Mouse (Mus musculus): ENCODE results near the gene Rnd1.

The Rnd1 gene

DNA sequence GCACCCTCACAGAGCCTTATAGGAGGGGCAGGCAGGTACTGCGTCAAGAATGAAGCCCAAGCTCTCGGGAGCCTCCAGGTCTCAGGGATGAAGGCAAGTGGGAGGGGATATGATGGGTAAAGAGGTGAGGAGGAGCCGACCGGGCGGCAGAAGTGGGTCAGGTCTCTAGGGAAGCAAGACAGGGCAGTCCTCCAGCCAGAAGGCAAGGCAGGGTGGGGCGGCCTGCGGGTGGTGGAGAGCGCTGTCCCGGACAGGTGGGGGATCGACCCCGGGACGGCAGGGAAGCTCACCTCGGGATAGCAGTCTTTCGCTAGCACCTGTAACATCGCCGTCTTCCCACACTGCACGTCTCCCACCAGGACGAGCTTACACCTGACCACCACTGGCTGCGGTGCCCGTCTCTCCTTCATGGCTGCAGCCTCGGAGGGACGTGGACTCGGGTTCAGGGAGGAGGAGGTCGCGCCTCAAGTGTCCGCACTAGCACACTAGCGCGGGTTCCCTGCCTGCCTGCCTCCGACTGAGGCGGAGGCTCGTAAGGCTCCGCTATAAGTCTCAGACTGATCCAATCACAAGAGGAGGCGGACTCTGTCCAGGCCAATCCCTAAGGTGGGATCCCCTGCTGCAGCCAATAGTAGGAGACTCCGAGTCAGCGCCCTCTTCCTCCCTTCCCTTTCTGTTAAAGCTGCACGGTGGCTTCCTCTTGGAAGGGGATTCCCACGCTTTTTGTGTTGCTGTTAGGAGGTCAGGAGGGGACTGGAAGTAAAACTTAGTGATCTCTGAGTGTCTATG lies at the start of gene Rnd1:
TSS of gene Rnd1 (minus strand) at position 522 of the 789 bp plus-strand sequence.
- peak; percentile 51 to 54 for DNase-seq

DNA sequence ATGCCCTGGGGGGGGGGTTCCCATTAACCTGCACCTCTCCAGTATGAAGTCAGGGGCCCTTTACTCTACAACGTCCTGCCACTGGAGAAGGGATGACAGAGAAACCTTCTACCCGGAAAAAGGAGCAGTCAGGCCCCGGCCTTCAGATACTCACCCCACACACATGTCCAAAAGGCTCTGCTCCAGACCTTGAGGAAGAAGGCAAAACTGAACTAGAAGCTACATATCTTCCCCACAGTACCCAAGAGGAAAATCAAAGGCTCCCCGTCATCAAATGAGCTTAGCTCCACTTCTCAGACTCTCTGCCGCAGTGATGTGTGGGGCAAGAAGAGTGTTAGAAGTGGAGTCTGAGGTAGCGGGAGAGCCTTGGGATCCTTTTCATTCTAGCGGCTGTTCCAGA lies 49.5 kb upstream of the Rnd1 start:
- no peak for DNase-seq

DNA sequence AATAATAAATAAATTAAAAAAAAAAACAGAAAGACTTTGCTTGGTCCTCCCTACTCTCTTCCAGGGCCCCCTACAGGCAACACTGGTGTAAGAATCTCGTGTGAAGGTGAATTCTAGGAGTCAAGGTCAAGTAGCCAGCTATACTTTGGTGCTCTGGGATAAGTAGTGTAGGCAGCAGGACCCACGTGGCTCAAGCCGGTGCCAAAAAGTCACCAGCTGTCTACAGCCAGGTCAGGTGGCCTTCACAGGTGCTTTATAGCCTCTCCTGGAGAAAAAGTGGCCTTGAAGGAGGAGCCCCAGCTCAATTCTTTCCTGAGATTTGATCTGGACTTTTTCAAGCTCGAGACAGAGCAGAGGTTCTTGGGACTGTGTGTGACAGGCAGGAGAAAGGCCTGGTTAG lies 48.8 kb upstream of the Rnd1 start:
- no peak for DNase-seq

DNA sequence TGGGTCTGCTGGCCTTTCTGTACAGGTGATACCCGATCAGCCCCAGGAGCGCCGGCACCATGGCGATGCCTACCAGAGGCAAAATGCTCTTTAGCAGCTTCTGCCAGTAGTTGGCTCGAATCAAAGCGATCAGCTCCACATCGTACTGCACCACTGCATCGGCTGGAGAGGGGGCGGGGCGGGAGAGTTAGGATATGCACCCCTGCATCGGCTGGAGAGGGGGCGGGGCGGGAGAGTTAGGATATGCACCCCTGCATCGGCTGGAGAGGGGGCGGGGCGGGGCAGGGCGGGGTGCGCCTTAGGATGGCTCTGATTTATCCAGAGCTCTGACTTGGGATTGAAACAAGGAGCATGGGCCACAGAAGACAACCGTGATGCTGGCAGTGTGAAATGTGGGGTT lies 47.2 kb upstream of the Rnd1 start:
- no peak for DNase-seq

DNA sequence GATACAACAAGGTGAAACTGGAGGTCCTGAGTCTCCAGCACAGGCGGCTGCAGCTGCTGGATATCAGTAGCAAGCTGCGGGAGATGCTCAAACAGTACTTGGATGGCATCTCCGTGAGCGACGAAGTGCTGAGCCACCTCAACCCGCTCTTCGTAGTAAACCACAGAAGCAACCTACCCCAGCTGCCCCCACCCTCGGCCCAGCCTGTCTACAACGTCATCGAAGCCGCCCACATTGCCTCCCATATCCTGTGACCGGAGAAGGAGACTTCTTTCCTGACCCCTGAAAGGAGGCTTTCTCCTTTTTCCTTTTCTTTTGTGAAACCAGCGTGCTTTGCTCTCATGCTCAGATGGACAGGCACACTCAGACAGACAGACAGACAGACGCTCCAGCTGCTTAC lies 45.6 kb upstream of the Rnd1 start:
- peak in 1 of 2 experiments; percentile 17 for DNase-seq

DNA sequence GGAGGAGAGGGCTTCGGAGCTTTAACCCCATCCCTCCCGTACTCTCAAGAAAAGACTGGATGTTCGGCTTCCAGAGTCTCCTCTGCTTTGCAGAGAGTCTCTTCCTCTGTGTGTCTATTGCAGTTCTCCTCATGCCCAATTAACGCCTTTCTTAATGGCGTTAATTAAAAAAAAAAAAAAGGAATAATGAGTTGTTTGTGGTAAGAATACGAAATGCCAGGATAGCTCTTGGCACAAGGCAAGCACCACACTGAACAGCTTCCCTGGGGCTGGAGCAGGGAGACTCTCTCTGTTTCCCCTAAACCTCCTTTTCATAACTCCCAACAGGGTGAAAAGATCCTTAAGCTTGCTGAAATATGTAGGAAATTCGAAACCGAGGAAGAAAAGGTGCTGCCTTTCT lies 44.9 kb upstream of the Rnd1 start:
- no peak for DNase-seq

DNA sequence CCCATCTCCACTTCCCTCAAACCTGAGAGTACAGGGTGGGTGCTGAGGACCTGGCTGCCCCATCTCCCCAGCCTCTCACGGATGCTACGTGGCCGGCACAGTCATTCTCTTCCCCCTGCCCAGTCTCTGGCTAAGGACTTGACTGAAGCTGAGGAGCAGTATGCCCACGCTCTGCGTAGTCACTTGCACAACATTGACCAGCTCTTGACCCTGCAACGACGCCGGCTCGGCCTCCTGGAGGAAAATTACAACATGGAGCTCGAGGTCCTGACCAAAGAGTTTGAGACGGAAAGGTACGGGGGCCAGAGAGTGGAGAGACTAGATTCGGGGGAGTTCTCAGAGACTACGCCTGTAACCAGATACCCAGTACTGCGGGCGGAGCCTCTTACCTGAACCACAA lies 40.0 kb upstream of the Rnd1 start:
- DNase-seq = no peak

DNA sequence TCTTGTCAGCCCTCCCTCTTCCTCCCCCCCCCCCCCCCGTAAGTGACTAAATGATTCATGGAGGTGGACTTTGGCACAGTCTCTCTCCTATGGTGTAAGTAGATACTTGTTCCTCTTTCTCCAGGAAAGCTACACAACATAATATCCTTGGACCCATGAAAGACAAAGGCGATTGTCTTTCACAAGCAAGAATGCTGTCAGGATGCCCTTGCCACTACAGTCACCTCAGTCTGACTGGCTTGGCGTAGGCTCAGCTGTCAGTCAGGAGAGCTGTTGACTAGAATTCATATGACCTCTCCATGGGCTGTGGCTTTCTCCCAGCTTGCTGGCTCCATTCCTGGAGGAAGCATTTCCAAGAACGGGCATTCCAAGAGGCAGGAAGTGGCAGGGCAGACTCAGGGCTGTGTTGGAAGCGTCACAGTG lies 37.0 kb upstream of the Rnd1 start:
- no peak for DNase-seq

DNA sequence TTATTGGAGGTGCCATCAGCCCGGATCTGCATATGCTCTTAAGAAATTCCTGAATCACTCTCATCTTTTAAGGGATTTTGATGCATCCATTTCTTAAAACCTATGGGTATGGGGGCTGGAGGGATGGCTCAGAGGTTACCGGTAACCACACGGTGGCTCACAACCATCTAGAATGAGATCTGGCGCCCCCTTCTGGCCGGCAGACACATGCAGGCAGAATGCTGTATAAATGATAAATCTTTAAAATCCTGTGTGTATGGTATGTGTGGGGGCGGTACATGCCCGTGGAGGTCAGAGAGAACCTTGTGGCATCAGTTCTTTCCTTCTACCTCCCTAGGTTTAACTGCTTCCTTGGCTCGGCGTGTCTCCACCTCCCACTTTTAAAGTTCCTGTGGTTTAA lies 33.2 kb upstream of the Rnd1 start:
- DNase-seq = peak; percentile 89 to 91

DNA sequence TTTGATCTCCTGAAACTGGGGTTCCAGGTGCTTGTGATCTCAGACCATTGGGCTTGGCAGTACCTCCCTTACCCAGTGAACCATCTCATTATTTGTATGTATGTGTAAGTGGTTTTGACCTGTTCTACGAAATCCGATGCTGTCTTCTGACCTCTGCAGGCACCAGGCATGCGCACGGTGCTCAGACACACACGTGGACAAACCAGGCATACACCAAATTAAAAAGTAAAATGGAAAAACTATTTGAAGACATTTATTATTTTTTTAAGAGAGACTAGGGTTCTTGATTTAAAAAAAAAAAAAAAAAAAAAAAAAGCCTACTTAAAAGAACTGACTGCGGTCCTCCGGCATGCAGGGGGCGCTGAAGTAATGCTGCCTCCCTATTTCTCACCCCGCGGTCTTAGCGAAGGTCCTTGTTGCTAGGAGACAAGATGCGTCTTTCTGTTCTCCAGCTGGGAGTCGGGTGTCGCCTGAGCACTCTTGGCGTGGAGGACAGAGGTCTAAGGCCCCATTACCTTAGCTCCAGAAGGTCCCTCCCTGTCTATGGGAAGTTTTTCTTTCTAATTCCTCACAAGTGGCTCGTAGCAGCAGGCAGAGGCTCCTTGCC lies 30.6 kb upstream of the Rnd1 start, which contains the start of gene Ccdc65:
TSS of gene Ccdc65 (plus strand) at position 442 of the 607 bp plus-strand sequence.
- peak; percentile 90 to 91 for DNase-seq

DNA sequence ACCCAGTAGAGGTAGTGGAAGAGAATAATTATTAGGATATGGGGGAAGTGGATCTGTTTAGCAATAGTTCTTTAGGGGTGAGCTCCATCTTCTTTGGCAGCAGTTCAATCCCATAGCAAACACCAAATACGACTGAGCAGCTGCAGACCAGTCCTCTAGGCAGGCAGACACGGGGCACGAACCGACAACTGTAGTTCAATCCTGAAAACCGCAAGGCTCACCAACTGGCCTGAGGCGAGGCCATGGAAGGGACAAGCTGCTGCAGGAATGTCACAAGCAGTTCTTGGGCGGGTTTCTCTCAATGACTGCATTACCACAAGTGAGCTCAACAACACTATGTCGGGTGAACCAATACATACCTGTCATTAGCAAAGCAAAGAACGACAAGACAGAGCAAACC lies 27.1 kb upstream of the Rnd1 start:
- no peak for DNase-seq

DNA sequence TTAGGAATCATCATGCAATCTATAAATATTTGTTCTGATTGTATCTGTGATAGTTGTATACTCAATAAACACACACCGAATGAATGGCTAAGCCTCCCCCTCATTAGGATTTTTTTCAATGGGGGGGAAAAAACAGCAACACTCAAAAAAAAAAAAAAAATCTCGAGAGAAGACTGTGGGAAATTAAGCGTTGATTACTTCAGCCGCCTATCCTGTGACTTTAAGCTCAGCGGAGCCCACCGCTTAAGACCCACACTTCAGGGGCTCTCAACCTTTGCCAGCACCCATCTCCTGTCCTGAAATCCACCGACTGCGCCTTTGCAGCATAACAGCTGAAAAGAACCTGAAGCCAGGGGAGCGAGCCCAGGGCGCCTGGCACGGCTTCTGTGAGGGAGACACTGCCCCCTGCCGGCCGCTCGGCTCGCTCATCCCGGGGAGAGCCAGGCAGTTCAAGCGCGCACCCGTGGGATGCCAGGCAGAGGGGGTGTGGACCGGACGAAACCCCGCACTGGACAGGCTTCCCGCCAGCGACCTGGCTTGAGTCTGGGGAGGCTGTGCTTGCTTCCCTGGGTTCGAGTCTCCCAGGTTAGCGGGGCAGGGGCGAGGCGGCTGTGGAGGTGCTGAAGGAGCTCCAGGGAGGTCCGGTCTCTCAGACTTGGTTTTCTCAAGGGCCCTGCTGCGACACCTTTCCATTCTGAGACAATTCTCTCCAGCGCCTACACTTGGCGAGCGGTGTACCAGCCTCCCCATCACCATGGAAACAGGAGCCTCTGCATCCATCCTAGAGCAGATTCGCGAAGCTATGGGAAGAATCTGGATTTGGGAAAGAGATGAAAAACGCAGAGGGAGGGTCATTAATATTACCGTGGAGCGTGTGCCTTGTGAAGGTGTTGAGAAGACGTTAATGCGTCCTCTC lies 22.2 kb upstream of the Rnd1 start:
- peak; percentile 89 to 91 for DNase-seq

DNA sequence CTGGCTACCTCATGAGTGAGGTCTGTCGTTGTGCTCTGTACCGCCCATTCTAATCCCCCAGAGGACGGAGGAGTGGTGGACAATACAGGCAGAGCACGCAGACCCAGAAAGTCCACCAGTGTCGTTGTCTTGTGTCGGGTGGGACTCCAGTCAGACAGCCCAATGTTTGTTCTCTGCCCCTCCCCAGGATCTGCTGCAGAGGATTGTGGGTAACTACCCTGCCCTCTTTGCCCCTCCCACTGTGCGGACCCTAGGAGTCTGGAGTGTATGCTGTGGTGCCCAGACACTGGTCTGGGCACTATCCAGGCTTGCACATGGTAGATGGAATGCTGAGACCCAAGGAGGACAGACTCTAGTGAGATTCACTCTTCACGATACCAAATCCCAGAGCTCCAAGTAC lies 19.0 kb upstream of the Rnd1 start:
- no peak for DNase-seq

DNA sequence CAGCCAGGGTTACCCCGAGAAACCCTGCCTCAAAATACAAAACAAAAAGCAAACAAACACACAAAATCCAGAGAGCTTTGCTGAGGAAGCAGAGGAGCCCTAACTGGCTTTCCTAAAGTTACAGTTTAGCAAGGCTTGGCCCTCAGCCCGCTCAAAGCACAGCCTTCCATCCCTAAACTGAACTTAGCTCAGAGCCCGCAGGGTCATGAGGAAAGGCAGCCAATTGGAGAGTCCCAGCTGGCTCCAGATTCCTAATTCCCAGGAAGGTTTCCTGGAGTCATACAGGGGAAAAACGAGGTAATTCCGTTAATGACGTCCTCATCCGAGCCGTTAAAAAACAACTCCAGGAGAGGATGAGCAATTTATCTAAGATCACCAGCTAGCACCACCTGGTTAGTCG lies 18.5 kb upstream of the Rnd1 start:
- no peak for DNase-seq

DNA sequence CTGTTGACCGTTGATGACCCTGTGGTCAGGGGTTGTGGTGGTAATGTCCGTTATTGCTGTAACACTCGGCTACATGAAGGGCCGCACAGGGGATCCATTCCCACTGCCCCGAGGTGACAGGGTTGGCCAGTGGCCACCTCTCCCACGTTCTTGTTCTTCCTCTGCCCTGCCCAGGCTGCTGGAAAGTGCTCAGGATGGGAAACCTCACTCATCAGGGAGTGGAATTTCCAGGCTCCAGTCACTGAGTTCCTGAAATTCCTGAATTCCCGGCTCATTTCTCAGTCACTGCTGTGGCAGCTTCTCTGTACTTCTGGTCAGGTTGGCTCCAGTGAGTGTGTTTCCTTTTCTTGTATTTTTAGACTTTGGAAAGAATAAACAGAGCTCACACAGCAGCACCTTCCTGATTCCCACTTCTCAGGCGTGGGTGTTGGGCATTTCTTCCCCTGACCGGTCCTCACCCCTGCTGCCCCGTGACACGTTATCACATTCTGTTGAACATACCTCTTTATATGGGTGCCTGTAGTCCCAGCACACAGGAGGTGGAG lies 15.0 kb upstream of the Rnd1 start:
- no peak for DNase-seq

DNA sequence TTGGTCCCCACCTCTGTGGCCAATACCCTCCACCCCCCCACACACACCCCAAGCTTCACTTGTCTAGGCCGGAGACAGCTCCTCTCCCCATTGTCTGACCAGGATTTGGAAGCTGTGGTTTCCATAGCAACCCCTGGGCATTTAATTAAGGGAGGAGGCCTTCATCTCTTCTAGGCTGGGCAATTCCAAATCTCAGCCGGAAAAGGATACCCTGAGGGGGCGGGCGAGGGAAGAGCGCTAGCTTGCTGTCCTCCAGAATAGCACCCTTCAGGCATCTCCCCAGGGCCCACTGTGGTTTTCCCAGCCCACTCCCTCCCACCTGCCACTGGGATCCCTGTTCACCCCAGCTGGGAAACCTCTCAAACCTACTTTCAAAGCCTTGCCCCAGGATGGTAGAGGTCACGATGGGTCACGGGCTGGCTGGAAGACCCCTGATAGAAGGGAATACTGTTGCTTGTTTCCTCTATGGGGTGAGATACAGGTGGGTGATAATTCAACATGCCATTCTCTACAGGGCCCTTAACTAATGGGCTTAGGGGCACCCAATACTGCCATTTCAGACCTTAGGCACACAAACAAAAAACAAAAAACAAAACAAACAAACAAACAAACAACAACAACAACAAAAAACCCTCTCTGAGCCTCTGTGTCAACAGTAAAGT lies 14.4 kb upstream of the Rnd1 start:
- DNase-seq = no peak

DNA sequence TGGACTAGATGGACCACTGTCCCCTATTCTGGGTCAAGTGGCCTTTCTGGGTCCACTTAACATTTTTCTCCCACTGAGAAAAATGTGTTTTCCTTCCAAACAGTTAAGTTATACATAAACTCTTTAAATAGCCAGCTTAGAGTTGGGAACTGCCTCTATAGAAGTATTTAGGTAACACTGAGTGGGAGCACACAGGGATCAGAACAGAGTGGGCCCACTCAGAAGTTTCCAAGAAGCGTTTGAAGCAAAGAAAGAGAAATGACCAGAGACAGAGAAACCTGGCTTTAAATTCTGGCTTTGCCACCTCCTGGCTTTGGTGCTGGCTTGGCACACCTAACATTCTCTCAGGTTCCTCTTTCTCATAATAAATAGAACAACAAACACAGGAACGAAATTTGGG lies 12.4 kb upstream of the Rnd1 start:
- no peak for DNase-seq

DNA sequence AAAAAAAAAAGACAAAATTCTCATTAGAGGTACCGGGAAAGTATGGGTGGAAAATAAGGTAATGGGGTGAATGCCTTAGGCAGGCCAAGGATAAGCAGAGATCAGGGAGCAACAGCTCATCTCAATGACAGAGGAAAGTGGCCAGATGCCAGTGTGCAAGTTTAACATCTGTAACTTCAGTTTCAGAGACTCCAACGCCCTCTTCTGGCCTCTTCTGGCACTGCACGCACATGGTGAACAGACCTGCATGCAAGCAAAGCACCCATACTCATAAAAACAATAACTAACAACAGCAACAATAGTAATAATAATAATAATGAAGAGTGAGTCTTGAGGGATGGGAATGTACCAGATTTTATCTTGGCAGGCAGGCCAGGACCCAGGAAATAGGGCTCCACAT lies 8.7 kb upstream of the Rnd1 start:
- no peak for DNase-seq

DNA sequence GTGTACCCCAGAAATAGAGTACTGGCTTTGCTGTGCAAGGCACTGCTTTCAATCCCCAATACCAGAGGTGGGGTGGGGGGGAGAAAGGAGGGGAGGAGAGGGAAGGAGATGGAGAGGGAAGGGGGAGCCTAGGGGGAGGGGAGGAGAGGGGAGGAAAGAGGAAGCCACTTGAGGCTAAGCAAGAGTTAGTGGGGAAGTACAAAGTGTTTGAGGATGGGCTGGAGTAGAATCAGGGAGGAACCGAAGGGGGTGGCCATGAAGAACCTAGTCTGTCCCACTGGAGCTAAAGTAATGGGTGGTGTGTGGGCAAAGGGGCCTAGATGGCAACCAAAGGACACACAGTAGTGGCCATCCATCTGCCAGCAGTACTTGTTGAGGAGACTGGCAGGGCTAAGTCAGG lies 6.5 kb upstream of the Rnd1 start:
- DNase-seq = no peak

DNA sequence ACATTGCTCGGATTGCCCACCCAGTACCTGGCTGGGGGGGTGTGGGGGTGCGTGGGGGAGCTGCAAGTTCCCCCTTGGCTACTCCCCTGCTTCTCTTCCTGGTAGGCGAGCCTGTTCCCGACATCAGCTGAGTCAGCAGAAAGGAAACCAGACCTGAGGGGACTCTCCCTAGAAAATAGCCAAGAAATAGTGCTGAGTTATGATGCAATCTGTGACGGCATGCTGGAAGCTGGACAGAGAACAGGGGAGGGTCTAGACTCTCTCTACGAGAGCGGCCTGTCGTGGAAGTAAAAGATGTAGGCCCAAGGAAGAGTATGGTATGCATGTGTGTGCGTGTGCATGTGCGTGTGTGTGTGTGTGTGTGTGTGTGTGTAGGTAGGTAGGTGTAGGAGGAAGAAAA lies 5.9 kb upstream of the Rnd1 start:
- DNase-seq = no peak

DNA sequence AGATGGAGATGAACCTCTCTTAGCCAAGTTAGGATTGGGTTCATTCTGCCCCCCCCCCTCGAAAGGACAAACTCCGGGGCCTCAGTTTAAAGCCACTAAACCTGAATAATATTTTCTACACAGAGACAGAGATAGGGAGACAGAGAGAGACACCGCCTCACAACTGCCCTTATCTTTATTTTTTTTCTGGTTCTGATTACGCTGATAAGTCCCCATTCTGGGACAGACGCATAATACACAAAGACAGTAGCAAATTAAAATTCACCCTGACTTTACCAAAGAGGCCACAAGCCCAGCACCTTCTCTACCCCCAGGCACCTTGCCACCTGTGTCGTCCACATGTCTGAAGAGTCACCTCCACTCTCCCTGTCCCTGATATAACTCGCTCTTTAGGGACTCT lies 4.4 kb upstream of the Rnd1 start:
- DNase-seq = no peak

DNA sequence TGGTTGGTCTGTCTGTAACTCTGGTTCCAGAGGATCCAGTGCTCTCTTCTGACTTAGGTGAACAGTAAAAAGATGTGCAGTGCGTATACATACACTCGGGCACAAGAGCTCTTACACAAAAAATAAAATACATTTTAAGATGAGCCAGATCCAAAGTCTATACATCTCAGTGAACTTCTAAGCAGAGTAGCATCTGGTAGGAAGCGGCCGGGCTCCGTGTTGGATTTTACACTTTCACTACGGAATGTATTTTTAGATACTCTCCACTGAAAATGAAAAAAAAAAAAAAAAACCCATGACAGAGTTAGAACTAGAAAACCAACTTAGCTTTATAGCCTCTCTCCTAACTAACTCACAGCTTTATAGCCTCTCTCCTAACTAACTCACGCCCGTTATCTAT lies 3.4 kb upstream of the Rnd1 start:
- DNase-seq = no peak

DNA sequence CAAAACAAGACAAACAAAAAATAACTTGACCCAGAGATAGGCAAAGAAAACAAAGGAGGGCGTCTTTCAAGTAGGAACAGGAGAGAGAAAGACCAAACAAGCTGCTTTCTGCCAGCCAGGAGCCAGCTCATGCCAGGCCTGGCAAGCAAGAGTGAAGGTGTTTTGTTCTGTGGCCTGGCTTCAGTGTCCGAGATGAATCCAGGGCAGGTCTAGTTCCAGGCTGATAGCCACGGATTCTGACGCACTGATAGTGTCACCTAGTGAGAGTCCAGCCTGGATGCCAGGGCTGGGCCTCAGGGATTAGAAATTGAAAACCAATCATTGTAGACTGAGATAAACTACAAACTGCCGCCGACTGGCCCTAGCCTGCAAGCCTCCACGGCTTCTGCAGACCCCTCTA lies 716 bp upstream of the Rnd1 start:
- no peak for DNase-seq

Data from B cell, adult 2 months (primary cell).